Mouse (Mus musculus): Measurements from ENCODE around the gene Olfr901. TPM values are rescaled to one million over a fixed set of nuclear protein-coding genes. Genes with fewer than 3 reads are reported as not detected.

Gene Olfr901
- total and polyA plus RNA-seq, 3 experiments, result not detected

DNA sequence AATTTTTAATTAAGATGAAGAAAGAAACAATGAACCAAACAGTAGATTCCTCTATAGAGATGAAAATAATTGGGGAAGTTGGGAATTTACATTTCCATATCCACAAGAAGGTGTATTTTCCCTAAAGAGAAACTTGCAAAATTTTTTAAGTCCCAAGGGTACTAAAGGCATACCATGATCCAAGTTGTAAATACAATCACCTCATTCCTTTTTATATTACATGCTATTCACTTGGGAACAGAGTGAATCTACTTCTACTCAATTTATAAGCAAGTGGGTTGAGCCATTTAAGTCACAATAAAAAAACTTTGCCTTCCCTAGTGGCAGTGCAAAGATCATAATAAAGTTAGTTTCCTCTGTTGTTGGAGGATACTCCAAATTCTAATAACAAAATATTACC lies 33.6 kb downstream of the Olfr901 start, which contains the start of gene Olfr904:
Olfr904 (plus strand) TSS at position 301 of the 400 bp plus-strand sequence.
- Histone ChIP-seq H3K36me3 (ENCODE audit: control insufficient read depth in 1 of 2, insufficient read depth in 2 of 2, low read length in 2 of 2) (no peaks in the 10 kb centered on the region), H3K27ac (ENCODE audit: control insufficient read depth, low read depth, low read length) (no peak within 1 kb of the TSS), H3K4me3 (ENCODE audit: control insufficient read depth in 1 of 2, insufficient read depth in 1 of 2, low read depth in 2 of 2, low read length in 2 of 2) (no peak within 1 kb of the TSS), H3K9me3 (replicated peaks; ENCODE audit: insufficient read depth, low read length) (no peaks in the 10 kb centered on the region), H3K9ac (ENCODE audit: control insufficient read depth, low read depth, low read length, poor library complexity, severe bottlenecking) (no peak within 1 kb of the TSS), H3K79me2 (ENCODE audit: control insufficient read depth, insufficient read depth, low read length, poor library complexity) (no peaks in the 10 kb centered on the region), H3K27me3 (ENCODE audit: control insufficient read depth in 1 of 2, insufficient read depth in 2 of 2, low read length in 2 of 2) (no peaks in the 10 kb centered on the region), H3K4me1 (ENCODE audit: control insufficient read depth in 1 of 2, insufficient read depth in 2 of 2, low read length in 2 of 2) (no peaks in the 10 kb centered on the region)
- TF ChIP-seq CHD1 (IDR thresholded peaks at IDR 0.05; ENCODE audit: low read depth, low read length) (no peak), TCF12 (IDR thresholded peaks at IDR 0.05; ENCODE audit: low read depth, low read length) (no peak), POLR2AphosphoS5 (IDR thresholded peaks at IDR 0.05; ENCODE audit: borderline replicate concordance, low read depth, low read length) (no peak), CTCF (IDR thresholded peaks at IDR 0.05 in 2 of 3, conservative IDR thresholded peaks at IDR 0.05 in 1 of 3; ENCODE audit: control insufficient read depth in 1 of 3, insufficient read depth in 1 of 3, low read depth in 2 of 3, low read length in 3 of 3, poor library complexity in 1 of 3, severe bottlenecking in 1 of 3) (no peak), POLR2AphosphoS2 (IDR thresholded peaks at IDR 0.05; ENCODE audit: low read length) (no peak), POLR2A (IDR thresholded peaks at IDR 0.05; ENCODE audit: control insufficient read depth in 1 of 2, insufficient read depth in 1 of 2, low read depth in 1 of 2, low read length in 2 of 2, poor library complexity in 1 of 2) (no peak), MYB (IDR thresholded peaks at IDR 0.05; ENCODE audit: low read depth, low read length) (no peak), USF2 (IDR thresholded peaks at IDR 0.05; ENCODE audit: borderline replicate concordance in 1 of 2, insufficient read depth in 1 of 2, low read depth in 1 of 2, low read length in 2 of 2) (no peak)
- no peak for DNase-seq (ENCODE audit: low read depth, low spot score)

DNA sequence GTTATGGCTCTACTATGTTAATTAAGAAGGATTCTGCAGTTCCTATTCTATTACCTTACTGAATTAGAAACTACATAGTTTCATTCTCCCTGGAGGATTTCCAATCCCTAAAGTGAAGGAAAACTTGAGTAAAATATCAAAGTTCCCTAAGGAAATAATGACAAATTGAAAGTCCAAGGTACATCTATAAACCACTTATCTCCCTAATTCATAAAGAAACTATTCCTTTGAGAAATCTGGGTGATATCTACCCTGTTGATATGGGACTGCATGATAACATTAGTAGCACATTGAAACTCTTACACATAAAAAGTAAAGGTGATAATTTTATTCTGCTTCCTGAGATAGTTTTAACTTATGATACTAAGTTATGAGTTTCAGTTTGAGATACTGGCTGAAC lies 41.6 kb downstream of the Olfr901 start, which contains the start of gene Olfr905:
Olfr905 (plus strand) TSS at position 301 of the 400 bp plus-strand sequence.
- no peak for TF ChIP-seq MAZ (IDR thresholded peaks at IDR 0.05; ENCODE audit: low read depth, low read length)
- TF ChIP-seq UBTF (IDR thresholded peaks at IDR 0.05; ENCODE audit: borderline replicate concordance, insufficient read depth, low read depth, low read length), result no peak
- TF ChIP-seq HCFC1 (IDR thresholded peaks at IDR 0.05; ENCODE audit: low read depth, low read length), result no peak
- no peak for TF ChIP-seq E2F4 (IDR thresholded peaks at IDR 0.05; ENCODE audit: borderline replicate concordance, low read depth, low read length)
- no peak for TF ChIP-seq TAL1 (IDR thresholded peaks at IDR 0.05; ENCODE audit: low read length)
- no peak for TF ChIP-seq NELFE (IDR thresholded peaks at IDR 0.05; ENCODE audit: low read depth, low read length)
- TF ChIP-seq POLR2AphosphoS5 (IDR thresholded peaks at IDR 0.05; ENCODE audit: borderline replicate concordance, low read depth, low read length), result no peak
- no peak for TF ChIP-seq JUND (IDR thresholded peaks at IDR 0.05; ENCODE audit: low read depth, low read length)
- no peak for TF ChIP-seq KAT2A (conservative IDR thresholded peaks at IDR 0.05; ENCODE audit: low read depth, low read length)
- TF ChIP-seq CHD1 (IDR thresholded peaks at IDR 0.05; ENCODE audit: low read depth, low read length), result no peak
- TF ChIP-seq SMC3 (IDR thresholded peaks at IDR 0.05; ENCODE audit: low read depth, low read length), result no peak
- no peak for TF ChIP-seq MYC (IDR thresholded peaks at IDR 0.05; ENCODE audit: low read depth, low read length)
- TF ChIP-seq RAD21 (IDR thresholded peaks at IDR 0.05; ENCODE audit: low read depth, low read length), result no peak
- TF ChIP-seq ZNF384 (IDR thresholded peaks at IDR 0.05; ENCODE audit: low read depth, low read length), result no peak
- no peak for TF ChIP-seq ZKSCAN1 (IDR thresholded peaks at IDR 0.05; ENCODE audit: low read depth, low read length)
- no peak for TF ChIP-seq NRF1 (IDR thresholded peaks at IDR 0.05; ENCODE audit: insufficient read depth, low read depth, low read length, poor library complexity, severe bottlenecking)
- TF ChIP-seq MAFK (IDR thresholded peaks at IDR 0.05; ENCODE audit: borderline replicate concordance, low read depth, low read length), result no peak
- Histone ChIP-seq H3K4me3 (ENCODE audit: control insufficient read depth in 1 of 2, insufficient read depth in 1 of 2, low read depth in 2 of 2, low read length in 2 of 2) (no peak within 1 kb of the TSS), H3K79me2 (ENCODE audit: control insufficient read depth, insufficient read depth, low read length, poor library complexity) (no peaks in the 10 kb centered on the region), H3K4me1 (ENCODE audit: control insufficient read depth in 1 of 2, insufficient read depth in 2 of 2, low read length in 2 of 2) (no peaks in the 10 kb centered on the region), H3K9ac (ENCODE audit: control insufficient read depth, low read depth, low read length, poor library complexity, severe bottlenecking) (no peak within 1 kb of the TSS), H3K36me3 (ENCODE audit: control insufficient read depth in 1 of 2, insufficient read depth in 2 of 2, low read length in 2 of 2) (no peaks in the 10 kb centered on the region), H3K9me3 (replicated peaks; ENCODE audit: insufficient read depth, low read length) (no peaks in the 10 kb centered on the region), H3K27ac (ENCODE audit: control insufficient read depth, low read depth, low read length) (no peak within 1 kb of the TSS), H3K27me3 (ENCODE audit: control insufficient read depth in 1 of 2, insufficient read depth in 2 of 2, low read length in 2 of 2) (no peaks in the 10 kb centered on the region)
- no peak for DNase-seq (ENCODE audit: low read depth, low spot score)
